Mouse (Mus musculus): ENCODE measurements at regions not wholly inside any gene's neighbourhood (a gene's known extent, or its start where the extent isn't known, plus 50 kb on each side); places are given as distances from the start of the nearest gene placed in this dataset.

DNA sequence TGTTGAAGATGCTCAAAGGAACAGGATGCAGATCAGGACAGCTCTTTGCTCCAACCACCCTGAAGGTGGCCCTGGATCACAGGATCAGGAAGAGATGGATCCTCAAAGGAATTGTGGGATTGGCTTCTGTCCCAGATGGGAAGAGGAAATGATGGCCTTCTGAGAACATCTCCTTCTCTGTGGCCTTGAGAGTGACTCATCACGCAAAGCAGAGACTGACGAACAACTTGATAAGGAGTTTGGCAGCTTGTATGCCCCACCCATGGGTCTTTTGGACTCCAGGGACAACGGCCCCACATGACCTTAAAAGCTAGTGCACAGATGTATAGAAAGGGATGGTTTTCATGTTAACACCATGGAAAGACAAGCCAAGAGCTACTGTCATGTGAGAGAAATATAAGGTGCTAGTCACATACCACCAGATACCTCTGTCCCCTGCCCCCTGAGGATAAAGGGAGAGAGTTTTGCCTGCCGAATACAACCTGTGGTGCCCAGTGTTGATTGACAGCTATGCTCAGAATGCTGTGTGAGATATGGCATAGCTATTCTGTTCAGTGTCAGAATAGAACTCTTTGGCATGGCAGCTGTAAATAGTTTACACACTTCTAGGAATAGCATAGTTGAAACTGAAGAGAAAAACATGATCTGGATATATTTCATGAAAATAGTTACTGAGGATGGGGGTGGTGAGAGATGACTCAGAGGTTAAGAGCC lies 109.2 kb upstream of the S1pr3 start:
- DNase-seq (ENCODE audit: low read depth) = no peak

DNA sequence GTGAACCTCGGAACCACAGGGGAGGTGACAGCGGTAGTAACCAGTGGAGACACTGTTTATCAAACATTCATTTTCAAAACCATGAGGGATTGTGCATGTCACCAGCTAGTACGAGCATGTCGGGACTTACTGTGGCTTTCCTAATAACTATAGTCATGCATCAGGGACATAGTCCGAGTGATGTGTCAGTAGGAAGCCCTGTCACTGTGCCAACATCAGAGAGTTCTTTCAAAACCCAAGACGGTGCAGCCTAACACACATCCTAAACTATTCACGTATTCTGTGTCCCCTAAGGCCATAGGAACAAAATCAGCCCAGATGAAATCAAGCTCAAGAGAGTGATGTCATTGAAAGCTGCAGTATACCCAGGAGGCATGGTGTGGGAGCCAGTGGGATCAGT lies 107.0 kb upstream of the S1pr3 start:
- no peak for DNase-seq (ENCODE audit: low read depth)

DNA sequence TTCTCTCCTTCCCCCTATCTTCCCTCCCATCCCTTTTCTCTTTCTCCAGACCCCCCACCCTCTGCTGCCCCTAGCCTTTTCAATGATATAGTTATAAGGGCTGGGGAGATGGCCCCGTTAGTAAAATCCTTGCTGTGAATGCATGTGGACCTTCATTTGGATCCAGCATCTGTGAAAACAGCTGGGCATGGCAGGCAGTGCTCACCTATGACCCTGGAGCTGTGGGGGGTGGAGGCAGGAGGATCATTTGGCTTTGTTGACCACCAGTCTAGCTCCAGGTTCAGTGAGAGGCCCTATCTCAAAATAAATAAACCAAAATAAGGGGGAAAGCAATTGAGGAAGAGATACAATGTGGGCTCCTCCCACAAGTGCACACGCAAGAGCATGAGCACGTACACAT lies 105.3 kb upstream of the S1pr3 start:
- no peak for DNase-seq (ENCODE audit: low read depth)

DNA sequence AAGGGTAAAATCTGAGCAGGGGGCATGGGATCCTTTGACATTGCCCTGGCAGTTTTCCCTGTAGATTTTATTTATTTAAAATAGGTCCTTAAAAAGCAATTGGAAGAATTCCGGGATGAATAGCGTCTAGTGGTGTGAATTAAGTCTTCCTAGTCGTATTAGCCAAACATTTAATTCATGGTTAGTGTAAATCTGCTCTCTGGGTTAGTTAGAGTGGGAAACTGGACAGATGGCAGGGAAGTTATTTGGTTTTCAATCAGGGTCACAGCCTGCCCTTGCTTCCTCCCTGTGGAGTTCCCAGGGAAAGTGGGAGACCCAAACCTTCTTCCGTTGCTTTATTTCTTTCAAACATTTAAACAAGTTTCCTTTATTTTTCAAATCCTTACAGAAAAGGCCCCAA lies 103.8 kb upstream of the S1pr3 start:
- DNase-seq (ENCODE audit: low read depth) = no peak

DNA sequence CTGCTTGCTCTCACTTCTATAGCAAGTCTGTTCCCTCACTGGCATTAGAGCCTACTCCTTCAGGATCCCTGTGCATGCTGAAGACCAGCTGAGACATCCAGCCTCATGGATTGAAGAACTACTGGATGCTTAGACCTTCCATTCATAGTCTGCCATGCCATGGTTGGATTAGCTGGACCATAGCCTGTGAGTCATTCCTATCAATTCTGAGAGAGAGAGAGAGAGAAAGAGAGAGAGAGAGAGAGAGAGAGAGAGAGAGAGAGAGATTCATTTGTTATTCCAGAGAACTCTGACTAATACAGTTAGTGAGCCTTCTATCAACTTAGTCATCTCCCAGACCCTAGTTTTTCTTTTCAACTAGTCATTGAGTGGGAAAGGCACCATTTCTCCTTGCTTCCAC lies 99.0 kb upstream of the S1pr3 start:
- DNase-seq (ENCODE audit: low read depth) = no peak

DNA sequence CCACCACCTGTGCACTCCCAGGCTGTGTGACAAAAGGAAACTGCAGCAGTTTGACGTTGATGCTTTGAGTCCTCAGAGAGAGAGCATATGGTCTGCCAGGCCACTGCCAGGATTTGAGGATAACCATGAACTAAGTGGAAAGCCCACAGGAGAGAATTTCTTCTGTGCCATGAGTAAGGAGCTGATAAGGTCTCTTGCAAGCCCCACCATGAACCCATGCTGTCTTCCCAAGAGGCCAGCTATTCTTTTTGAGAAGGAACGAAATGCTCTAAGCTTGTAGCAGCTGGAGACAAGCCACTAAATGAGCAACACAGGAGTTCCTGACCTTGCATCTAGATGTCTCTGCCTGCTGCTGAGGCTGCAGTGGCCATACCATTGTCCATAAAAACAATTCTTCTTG lies 98.4 kb upstream of the S1pr3 start:
- no peak for DNase-seq (ENCODE audit: low read depth)

DNA sequence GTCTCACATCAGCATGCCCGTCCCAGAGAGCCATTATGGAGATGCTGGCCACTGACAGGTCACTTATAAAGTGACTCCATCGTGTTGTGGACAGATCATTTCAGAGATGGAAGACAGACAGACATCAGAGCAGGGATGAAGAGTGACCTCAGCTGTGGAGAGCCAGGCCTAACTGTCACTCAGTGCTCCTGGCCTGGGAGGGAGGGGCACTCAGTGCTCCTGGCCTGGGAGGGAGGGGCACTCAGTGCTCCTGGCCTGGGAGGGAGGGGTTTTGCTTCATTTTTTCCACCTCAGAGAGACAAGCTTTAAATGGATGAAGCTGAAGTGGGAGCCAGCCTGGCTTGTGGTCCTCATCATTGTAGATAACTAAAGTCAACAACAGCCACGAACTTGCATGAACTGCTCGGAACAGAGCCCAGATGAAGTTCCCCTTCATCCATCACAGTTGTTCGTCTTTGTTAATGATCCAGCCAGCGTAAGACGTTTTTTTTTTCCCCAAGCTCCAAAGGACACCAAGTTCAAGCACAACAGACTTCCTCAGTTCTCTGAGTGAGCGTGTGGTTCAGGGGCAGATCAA lies 96.7 kb upstream of the S1pr3 start:
- no peak for DNase-seq (ENCODE audit: low read depth)

DNA sequence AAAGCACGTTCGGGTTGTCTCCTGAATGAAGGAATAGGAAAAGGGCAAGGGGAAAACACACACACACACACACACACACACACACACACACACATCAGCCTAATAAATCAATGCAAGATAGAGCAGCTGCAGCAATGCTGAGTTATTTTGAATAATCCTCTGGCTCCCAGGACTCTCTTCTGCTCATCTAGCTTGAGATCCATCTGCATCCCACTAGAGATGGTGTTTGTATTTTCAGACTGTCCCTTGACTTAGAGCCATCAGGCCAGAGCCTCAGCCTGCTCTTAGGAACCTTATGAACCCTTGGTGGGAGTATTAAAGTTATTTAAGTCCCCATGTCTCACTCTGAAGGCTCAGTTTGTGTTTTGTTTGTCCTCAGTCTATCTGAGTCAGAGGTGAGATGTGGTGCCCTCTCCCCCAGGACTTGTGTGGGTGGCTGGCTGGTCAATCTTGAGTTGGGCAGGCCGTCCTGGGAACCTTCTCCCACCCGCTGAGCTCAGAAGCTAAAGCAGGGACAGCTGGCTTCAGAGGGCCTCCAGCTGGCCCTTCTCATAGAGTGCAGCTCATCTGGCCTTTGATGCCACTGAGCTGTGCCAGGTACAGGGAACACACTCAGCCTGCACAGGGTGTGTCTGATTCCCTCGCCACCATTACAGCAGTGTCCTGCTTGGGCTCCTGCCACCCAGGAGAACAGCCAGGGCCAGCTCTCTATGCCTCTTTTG lies 95.1 kb upstream of the S1pr3 start:
- DNase-seq (ENCODE audit: low read depth) = peak; percentile 87

DNA sequence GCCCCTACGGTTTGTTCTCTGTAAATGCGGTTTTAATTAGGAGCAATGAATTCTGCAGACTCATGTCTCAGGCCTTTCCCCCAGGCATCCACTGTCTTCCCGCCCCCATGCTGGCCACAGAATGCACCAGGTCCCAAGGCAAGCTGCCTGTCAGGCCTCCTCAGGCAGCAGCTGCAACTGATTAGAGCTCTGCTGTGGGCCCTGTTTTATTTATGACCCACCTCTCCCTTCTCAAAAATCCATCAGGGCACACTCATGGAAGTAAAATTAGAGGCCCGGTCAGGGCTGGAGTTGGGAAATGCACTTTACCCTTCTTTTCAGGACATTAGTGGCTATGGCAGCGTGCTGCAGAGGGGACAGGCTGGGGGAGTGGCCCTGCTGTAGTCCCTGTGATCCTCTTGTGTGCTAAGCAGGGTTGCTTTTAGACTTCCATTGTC lies 93.9 kb upstream of the S1pr3 start:
- peak; percentile 97 for DNase-seq (ENCODE audit: low read depth)

DNA sequence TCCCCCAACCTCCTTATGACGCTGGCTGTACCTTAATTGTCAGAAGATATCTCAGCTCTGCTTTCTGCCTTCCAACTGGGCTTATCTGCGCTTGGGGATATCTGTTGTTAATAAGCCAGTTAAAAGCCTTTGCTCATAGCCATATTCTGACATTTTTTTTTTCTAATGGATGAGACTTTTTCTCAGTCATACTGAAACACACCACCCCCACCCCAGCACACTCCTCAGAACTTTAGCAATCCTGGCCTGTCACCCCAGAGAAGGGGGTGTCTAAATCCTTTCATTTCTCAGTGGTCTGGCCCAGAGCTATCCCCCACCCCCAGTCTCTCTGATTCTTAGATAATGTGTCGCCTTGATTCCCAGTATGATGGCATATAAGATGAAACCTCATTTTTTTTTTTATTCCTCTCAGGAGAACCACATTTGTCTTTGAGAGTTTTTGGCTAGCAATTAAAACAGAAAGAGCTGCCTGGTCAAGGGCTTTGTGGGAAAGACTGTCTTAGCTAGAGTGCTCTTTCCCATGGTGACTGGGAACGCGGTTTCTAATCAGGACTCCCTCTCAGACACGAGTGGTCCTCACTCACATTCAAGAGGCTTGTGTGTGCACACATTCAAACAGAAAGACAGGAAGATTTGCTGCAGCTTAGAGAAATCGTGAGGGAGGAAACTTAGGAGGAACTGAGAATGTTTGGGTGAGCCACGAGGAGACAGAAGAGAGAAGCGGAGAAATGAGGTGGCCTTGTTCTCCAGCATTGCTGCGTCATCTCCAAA lies 93.2 kb upstream of the S1pr3 start:
- DNase-seq (ENCODE audit: low read depth) = peak; percentile 53

DNA sequence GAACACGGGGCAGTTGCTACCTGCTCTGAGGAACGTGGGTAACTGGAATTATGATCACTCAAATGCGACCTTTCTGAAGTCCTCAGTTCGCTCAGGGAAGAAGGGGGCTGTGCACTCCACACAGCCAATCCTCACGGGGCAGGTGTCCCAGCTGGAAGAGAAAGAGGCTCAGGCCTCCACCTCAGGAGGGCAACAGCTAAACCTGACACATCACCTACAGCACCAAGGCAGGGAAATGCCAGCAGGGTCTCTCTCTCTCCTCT lies 92.7 kb upstream of the S1pr3 start:
- no peak for DNase-seq (ENCODE audit: low read depth)

DNA sequence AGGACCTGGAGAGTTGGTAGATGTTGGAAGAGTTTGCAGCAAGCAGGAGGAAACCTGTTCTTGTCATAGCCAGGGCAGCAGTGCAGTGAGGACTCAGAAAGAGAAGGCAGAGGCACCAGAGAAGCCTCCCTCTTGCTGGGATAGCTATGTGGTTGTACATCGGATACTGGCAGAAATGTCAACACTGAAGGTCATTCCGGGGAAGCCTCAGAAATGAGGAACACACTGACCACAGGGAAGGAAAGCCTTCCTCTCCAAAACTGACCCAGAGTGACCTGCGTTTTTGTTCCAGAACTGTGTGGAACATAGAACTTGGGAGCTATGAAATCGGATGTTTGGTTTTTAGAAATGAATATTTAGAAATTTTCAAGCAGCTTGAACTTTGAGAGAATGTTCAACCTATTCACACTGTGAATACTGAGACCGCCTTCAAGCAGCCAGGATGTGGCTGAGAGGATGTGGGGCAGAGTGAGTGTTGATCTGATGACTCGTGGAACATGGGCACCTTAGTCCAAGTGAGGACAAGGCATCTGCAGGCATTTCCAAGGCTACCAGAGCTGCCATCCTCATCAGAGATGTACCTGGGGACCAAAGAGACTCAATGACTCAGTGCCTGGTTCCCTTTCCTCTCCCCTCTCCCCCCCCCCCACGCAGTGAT lies 85.3 kb upstream of the S1pr3 start:
- no peak for DNase-seq (ENCODE audit: low read depth)

DNA sequence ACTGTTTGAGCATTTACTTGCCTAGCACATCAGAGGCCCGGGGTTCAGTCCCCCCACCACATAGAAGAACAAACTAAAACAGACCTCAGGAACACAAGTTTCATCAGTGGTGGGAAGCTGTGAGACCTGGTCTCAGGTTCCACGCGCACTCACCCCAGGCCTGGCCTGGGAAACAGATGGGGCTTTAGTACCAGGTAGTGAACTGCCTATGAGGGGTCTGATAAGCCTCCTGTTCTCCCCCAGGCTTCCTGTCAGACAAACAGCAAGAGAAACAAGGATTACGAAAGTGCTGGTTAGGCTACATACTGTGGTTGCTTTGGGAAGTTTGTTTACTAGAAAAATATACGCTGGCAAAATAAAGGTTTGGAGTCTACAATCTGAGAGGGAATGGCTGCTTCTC lies 83.7 kb upstream of the S1pr3 start:
- DNase-seq (ENCODE audit: low read depth) = no peak

DNA sequence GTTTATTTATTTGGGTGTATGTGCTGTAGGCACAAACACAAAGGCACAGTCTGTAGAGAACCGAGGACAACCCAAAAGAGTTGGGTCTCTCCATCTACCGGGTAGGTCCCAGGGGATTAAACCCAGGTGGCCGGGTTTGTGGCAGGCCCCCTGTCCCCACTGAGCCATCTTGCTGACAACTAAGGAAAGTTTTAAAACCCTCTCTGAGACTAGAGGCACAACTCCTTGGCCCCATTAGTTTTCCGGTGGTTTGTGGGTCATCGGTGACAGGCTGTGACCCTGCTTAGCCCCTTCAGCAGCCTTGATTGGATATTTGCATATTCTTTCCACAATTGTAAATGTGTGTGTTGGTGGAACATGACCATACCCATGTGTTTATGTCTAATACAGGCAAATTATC lies 83.1 kb upstream of the S1pr3 start:
- DNase-seq (ENCODE audit: low read depth) = no peak

DNA sequence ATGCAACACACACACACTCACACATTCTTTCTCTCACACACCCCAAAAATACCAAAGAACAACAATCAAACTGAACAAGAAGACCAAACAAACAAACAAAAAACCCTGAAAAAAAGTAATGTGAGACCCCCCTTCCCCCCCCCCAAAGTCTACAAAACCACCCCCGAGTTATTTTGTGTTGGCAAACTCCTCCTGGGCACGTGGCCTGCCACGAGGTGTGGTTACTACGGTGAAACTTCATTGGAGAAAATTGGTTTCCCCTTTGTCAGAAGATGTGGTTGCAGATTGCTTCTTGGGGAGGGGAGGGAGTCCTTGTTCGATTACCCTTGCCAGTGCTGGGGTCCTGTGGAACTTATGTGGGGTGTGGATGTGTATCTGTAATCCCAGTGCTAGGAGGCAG lies 82.3 kb upstream of the S1pr3 start:
- DNase-seq (ENCODE audit: low read depth) = no peak

DNA sequence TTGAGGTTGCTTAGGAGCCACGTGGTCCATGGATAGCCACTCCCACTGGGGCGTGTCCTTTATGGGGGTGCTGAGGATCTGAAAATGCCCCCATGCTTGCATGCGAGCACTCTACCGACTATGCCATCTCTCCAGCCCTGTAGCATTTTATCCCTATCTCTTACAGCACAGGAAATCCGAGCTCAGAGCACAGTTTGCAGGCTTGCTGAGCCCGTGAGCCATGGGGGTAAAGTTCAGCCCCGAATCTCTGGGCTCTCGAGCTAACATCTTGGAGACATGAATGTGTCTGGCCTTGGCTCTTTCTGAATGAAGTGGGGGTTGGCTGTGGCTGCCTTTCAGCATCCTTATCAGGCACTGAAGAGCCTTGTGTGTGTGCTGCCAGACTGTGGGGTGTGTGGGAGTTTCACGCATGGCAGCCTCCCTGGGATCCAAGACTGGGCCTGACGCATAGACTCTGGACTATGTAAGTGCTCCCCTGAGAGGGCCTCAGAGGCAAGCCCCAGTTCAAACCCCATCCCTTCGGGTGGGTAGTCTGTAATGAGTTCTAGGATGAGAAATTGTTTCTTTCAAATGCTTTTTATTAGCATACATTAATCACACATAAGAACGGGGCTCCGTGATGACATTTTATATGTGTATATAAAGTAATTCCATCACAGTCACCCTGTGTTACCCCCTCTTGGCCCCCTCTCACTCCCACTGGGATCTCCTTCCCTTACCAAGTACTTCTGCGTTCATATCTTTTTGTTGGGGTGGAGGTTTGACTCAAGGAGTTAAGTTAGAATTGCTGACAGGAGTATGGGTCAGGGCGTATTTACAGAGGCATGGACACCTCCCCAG lies 80.1 kb upstream of the S1pr3 start:
- no peak for DNase-seq (ENCODE audit: low read depth)

DNA sequence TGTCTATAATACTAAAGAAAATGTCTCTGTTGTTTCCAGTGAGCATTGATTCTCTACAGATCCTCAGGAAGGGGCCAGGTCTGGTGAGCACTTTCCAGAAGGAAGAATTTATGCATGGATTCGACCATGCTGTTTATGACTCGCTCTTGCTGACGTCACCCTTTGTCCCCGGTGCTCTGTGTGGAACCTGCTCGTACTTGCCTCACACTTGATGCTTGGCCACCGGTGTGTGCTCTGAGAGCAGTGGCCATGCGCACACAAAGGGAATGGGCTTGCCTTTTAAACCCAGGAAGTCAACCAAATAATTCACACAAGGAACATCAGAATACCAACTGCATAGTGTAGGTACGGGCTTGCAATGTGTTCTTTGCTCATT lies 79.5 kb upstream of the S1pr3 start:
- no peak for DNase-seq (ENCODE audit: low read depth)

DNA sequence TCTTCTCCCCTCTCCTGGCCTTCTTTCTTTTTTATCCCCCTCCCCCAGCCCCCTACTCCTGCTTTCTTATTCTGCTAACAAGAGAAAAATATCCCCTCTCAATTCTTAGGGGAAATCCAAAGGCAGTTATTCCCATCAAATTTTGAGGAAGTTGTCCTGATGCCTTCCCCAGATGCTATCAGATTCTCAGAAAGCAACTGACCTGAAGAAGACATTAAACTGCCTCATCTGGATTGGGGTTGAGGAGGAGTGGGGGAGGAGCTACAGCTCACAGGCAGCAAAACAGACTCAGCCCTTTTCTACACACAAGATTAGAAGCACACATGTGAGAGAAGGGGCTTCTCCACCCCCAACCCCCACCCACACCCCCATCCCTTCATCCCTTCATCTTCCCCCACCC lies 78.7 kb upstream of the S1pr3 start:
- no peak for DNase-seq (ENCODE audit: low read depth)

DNA sequence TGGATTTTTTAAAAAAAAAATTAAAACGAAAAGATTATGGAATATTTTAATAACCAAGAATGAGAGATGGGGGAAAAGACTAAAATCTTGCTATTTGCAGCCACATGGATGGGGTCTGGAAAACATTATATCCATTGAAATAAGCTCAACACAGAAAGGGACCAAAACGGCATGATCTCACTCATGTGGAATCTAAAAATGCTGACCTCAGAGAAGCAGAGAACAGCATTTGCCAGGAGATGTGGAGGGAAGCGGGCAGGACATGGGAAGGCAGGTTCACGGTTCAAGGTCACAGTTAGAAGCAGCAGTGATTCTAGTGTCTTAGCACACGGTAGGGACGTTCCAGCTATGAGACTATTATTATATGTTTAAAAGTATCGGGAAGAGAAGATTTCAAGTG lies 76.2 kb upstream of the S1pr3 start:
- DNase-seq (ENCODE audit: low read depth) = no peak

DNA sequence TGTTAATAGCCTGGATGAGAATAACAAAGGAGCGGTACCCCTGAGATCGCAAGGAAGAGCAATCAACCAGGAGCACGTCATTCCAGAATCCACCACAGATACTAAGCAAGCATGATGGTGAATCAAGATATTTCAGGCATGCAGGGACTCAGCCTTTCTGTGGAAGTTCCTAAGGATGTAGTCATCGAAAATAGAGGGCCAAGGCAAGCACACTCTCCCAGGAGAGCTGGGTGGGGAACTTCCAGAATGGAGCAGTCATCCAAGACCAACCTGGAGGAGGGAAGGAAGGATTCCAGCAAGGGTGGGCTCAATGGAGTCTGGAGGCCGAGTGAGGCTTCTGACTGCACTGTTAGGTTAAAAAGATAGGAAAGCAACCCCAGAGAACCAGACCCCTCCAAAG lies 75.0 kb upstream of the S1pr3 start:
- no peak for DNase-seq (ENCODE audit: low read depth)

DNA sequence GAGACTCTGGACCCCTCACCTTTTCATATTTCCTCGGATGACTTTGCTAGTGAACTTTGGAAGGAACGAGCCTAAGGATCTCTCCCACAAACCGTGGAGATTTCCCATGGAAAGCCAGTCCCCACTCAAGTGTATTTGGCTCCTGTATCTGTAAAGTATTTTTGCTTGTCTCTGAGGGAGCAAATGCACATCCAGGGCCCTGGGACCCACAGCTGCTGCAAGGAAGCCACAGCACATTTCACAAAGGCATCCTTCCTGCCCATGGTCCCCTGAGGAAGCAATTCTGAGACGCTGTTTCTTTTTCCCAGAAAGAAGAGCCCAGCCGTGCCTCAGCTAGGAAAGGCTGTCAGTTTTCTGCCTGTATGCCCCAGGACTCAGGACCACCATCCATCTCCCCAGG lies 71.7 kb upstream of the S1pr3 start:
- DNase-seq (ENCODE audit: low read depth) = no peak

DNA sequence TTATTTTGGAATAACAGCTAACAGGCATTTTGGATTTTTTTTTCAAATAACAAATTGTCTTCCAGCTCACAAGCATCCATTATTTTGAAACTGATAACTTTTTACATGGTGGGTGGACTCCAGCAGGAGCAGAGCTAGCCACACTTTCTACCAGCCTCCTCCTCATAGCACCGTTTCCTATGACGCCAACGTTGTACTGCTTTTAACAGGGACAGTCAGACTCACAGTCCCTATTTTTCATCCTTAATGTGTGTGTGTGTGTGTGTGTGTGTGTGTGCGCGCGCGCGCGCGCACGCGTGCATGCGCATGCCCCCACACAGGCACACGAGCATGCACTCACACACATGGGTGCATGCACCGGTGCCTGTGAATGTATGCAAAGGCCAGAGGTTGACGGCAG lies 70.5 kb upstream of the S1pr3 start:
- DNase-seq (ENCODE audit: low read depth) = no peak

All from fibroblast of lung, adult 2 months (primary cell).